Mouse (Mus musculus) frontal cortex, postnatal 36 days (tissue): ENCODE results near the gene Vmn1r188.
"Not testable (repeated sequence)": the region's sequence is repeated elsewhere in the genome, so short reads cannot be mapped to it uniquely, and the experiment has no call there.

Source experiments
- DNase-seq, 2 experiments: peaks; one replicate each; pipeline ENCODE4 v3.0.0; 2022; ENCODE audit warnings: low spot score in 2 of 2

Gene Vmn1r188

GRCm38 (mm10) chr13:22084140-22084539 lies at the start of gene Vmn1r188:
Gene Vmn1r188 (plus strand): TSS chr13:22084440.
- not testable (repeated sequence) for DNase-seq

DNA sequence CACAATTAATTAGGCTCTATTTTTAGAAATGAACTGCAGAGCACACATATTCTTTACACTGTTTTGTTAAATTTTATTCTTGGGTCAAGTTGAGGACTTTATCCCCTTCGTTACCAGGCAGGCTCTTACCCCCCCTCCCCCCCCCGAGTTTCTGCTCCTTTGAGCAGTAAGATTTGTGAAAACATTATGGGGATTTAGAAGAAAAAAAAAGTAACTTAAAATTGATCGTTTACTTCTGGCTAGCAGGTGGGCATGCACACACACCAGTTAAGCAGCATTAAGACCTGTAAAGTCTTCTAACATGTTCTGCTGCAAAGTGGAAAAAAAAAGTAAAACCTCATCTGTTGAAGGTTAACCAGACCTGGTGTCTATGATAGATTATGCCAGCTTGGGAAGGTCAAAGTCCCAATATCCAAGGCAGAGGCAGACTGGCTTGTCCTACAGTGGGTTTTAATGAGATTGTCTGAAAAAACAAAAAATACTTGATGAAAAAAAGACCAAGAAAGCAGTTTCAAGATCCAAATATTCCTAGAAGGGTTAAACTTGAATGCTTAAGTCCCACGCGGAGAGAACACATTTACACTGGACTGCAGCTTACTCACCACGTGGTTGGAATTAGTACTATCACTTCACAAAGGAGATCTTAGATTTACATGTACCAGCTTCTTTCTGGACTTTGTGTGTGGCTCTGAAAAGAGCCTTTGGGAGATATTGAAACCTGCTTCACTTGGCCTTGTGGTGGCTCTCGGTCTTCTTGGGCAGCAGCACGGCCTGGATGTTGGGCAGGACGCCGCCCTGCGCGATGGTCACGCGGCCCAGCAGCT lies 49.6 kb upstream of the Vmn1r188 start:
- no peak for DNase-seq

- DNase-seq, result peak; percentile 81 to 91
These were observed 48.7 kb upstream of the Vmn1r188 start, which contains the start of the genes Hist1h2ah and Hist1h2bk for GRCm38 (mm10) chr13:22035267-22036148. Gene Hist1h2ah (minus strand): TSS chr13:22035568. Gene Hist1h2bk (plus strand): TSS chr13:22035870.

DNA sequence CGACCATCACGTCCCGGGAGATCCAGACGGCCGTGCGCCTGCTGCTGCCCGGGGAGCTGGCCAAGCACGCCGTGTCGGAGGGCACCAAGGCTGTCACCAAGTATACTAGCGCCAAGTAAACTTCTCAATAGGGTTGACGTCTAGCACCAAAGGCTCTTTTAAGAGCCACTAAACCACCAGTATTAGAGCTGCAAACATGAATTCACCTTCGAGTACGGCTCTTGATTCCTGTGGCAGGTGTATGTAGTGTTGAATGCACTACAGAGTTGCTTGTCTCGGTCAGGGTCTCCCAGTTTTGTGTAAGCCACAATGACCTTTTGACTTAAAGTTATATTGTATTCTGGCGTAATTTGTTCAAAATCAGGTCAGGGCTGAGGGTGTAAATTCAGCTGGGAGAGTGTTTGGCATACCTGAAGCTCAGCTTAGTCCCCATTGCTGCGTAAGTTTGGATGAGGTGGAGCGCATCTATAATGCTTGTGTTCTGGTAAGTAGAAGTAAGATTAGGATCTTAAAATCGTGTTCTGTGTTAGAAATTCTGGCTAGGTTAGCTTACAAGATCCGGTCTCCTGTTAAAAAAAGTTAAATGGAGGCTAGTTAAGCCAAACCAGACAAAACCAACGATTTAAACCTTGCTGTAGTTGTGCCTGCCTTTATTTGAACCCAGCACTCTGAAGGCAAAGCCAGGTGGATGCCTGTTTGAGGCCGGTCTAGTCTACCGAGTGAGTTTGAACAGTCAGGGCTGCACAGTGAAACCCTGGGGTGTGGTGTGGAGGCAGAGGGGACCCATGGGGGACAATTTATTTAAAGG lies 47.9 kb upstream of the Vmn1r188 start:
- no peak for DNase-seq

GRCm38 (mm10) chr13:22036986-22037385 lies 47.3 kb upstream of the Vmn1r188 start:
- no peak for DNase-seq

- no peak for DNase-seq
These were observed 46.8 kb upstream of the Vmn1r188 start for GRCm38 (mm10) chr13:22037415-22037814.

DNA sequence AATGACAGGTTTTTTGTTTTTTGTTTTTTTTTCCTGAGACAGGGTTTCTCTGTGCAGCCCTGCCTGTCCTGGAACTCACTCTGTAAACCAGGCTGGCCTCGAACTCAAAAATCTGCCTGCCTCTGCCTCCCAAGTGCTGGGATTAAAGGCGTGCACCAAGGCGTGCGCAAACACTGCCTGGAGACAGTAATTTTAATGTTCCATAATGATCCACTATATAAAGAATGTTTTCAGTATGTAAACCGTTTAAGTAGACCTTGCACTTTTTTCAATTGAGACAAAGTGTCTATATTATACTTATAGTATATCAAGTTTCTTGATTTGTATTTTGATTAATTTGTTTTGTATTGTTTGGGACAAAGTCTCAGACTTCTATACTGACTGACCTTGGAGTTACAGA lies 44.9 kb upstream of the Vmn1r188 start:
- no peak for DNase-seq

- no peak for DNase-seq
These were observed 44.2 kb upstream of the Vmn1r188 start for GRCm38 (mm10) chr13:22039951-22040463.

DNA sequence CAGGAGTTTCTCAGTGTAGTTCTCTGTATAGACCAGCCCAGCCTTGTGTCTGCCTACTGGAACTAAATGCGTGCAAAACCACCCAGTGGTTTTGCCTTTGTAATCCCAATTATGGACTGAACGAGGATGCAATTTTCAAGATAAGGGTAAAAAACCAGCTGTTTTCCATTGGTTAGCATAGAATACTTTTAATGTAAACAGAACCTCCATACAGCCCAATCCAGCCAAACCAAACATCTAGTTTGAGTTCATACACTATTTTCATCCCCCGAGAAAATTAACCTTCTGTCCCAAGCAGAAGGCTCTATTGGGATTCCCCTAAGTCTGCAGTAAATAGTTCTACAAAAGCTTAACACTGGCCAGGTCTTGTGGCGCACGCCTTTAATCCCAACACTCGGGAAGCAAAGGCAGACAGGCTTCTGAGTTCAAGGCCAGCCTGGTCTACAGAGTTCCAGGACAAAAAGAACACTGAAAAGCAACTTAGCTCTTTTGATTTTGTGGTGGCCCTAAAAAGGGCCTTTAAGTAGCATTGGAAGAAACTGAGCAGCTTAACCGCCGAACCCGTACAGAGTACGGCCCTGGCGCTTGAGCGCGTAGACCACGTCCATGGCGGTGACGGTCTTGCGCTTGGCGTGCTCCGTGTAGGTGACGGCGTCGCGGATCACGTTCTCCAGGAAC lies 43.6 kb upstream of the Vmn1r188 start:
- no peak for DNase-seq

- DNase-seq, result peak; percentile 99
These were observed 43.1 kb upstream of the Vmn1r188 start, which contains the start of gene Hist1h4i for GRCm38 (mm10) chr13:22041142-22041536. Gene Hist1h4i (minus strand): TSS chr13:22041362.

- no peak for DNase-seq
These were observed 42.3 kb upstream of the Vmn1r188 start for GRCm38 (mm10) chr13:22041651-22042567.

DNA sequence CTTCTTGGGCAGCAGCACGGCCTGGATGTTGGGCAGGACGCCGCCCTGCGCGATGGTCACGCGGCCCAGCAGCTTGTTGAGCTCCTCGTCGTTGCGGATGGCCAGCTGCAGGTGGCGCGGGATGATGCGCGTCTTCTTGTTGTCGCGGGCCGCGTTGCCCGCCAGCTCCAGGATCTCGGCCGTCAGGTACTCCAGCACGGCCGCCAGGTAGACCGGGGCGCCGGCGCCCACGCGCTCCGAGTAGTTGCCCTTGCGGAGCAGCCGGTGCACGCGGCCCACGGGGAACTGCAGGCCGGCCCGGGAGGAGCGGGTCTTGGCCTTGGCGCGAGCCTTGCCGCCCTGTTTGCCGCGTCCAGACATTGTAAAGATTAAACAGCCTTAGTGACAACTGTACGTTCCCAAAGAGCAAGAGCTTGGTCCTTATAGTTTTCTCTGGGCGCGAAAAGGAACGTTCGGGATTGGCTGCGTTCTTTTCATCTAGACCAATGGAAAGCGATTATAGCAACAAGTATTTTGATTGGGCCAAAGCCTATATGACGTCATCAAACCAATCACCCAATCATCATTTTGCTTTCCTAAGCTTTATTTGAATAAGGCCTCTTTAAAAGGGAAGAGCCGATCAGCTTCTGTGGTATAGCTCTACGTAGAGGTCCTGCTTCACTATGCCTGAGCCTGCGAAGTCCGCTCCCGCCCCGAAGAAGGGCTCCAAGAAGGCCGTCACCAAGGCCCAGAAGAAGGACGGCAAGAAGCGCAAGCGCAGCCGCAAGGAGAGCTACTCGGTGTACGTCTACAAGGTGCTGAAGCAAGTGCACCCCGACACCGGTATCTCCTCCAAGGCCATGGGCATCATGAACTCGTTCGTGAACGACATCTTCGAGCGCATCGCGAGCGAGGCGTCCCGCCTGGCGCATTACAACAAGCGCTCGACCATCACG lies 41.4 kb upstream of the Vmn1r188 start, which contains the start of the genes Hist1h2ag and Hist1h2bj:
Gene Hist1h2ag (minus strand): TSS at position 377 of the 935 bp plus-strand sequence.
Gene Hist1h2bj (plus strand): TSS at position 647 of the 935 bp plus-strand sequence.
- peak; percentile 88 to 97 for DNase-seq

GRCm38 (mm10) chr13:22043503-22044431 lies 40.5 kb upstream of the Vmn1r188 start:
- DNase-seq, result no peak

DNA sequence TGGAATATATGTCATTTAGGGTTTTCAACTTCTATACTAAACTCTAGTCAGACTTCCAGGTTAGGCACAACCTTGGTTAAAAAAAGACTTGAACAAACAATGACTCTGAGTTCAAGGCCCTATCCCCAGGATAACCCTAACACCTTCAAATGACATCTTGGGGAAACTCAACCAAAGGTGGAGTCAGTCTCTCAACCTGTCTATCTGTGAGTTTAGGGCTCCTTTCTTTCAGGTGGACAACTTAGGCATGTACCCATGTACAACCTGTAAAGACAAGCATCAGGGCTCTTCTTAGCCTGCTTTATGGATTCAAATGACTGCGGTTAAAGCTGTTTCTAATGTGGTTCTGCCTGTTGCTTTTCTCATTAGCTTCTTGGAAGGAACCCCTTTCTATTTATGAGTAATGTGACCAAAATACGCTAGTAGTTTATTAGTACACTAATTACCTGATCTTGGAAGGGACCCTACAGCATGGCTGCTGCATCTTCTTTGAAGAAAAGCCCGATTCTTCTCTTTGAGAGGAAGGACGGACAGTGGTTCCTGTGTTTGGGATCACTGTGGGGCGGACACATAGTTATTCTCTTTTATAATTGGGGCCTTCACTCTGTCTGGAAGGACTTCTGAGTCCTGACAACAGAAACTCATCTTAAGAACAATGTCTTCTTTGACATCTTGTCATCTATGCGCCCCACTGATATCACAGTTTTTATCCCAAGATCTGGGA lies 39.6 kb upstream of the Vmn1r188 start:
- no peak for DNase-seq

DNA sequence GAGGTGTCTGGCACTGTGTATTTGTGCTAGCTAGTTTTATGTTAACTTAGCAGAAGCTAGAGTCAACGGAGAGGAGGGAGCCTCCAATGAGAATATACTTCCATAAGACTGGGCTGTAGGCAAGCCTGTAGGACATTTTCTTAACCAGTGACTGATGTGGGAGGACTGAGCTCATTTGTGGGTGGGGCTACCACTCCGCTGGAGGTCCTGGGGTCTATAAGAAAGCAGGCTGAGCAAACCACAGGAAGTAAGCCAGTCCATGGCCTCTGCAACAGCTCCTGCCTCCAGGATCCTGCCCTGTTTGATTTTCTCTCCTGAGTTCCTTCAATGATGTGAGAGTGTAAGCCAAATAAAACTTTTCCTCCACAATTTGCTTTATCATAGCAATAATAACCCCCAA lies 38.9 kb upstream of the Vmn1r188 start:
- no peak for DNase-seq

GRCm38 (mm10) chr13:22049041-22049440 lies 35.2 kb upstream of the Vmn1r188 start:
- DNase-seq, result no peak
